Mouse (Mus musculus) gonadal fat pad, adult 2 months (tissue): Measurements from ENCODE around the gene Arhgef7. TPM values are rescaled to one million over a fixed set of nuclear protein-coding genes. Genes with fewer than 3 reads are reported as not detected.

Source experiments
- DNase-seq: peaks from one replicate; pipeline ENCODE4 v3.0.0-alpha.2; 2012; ENCODE audit warnings: low read depth
- polyA plus RNA-seq: library from polyadenylated mRNA; depleted of rRNA; stranded (reverse); fragments of >200 nt; gene quantifications from 2 replicates; pipeline ENCODE4 v1.2.3, GENCODE M21; 2012

The Arhgef7 gene
- polyA plus RNA-seq, 1 experiment: 24.5 TPM

DNA sequence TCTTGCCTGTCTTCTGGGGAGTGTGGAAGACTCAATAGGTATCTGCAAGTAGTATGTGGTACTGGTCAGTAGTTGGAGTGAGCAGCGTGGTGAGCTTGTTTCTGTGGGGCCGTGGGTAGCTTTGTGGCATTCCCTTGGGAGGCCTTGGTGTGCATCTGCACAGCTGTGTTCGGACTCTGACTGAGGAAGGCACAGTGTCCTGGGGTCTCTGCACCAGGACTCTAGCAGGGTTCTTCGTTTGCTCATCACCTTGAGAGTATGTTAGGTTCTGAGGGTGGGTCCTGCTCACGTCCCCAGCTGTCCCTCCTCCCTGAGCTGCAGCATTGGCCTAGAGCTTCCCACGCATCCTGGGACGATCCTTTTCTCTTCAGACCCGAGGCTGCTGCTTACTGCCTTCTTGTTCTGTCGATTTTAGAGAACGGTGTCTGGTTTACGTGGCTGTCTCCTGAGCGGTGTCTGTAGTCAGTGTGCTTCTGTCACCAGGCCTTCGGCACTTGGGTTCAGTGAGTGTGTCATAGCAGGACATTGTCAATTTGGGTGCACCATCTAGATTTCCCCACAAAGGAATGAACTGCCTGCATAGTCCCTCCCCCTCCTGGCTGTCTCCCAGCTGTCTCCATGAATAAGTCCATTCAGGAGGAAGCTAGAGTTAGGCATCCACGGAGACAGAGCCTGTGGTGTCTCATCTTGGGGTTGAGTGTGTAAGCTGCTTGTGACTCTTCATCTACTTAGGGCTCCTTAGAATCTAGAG lies 70.4 kb downstream of the Arhgef7 start:
- no peak for DNase-seq

DNA sequence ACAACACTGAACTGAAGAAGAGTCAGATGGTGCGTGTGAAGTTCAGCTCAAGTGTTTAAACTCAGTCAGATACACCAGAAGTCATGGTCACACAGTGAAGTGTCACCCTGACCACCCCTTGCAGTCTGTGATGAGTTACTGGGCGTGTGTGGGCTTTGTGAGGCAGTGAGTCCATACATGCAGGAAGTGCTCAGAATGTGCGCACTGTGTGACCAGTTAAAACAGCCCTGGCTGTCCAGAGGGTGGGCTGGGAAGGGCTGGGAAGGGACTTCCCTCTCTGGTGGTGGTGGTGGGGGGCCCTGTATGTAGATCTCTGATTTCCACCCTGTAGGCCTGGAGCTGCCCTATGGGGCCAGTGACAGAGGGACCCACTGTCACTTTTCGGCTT lies 71.0 kb downstream of the Arhgef7 start:
- no peak for DNase-seq

DNA sequence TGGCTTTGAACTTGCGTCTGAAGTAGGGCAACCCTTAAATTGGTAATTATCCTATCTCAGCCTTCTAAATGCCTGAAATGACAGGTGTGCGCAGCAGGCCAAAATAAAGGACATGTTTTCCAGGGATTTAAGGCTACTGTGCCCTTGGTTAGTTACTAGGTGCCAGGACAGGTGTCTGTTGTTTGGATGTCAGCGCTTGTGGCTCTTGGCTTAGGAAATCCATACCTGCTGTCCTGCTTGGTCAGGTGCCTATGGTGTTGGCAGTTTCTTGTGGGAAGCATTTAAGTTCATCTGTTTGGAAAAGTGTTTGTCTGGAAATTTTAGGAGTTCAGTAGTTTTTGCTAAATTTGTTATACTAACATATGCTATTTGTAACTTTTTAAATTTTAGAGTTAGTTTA lies 71.6 kb downstream of the Arhgef7 start:
- no peak for DNase-seq

DNA sequence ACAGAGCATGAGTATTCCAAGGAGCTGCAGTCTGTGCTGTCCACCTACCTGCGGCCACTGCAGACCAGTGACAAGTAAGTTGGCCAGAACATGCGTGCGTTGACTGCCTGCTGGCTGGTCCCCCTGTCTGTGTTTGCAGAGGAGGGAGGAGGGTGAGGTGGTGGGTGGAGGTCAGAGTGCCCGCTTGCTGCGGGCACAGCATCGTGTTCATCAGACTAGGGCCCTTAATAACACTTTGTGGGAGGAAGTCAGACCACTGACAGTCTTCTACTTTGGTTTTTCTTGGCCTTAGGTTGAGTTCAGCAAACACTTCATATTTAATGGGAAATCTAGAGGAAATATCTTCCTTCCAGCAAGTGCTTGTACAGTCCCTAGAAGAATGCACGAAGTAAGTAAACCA lies 73.0 kb downstream of the Arhgef7 start:
- DNase-seq: no peak

DNA sequence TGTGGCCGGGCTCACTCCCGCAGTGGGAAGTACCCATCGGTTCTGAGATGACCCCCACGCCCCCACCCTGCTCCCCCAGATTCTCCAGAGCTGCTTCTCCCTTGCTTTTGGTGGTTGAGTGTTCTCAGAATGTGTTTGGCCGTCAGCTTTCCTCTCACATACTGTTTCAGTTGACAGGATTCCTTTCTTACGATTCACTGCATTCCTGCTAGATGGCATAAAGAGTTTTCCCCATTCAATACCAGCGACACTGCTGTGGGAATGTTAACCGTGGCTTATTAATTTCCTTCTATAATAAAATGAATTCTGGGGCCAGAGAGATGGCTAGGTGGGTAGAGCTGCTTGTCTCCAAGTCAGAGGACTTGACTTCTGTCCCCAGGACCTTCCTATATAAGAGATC lies 74.0 kb downstream of the Arhgef7 start:
- DNase-seq: no peak

DNA sequence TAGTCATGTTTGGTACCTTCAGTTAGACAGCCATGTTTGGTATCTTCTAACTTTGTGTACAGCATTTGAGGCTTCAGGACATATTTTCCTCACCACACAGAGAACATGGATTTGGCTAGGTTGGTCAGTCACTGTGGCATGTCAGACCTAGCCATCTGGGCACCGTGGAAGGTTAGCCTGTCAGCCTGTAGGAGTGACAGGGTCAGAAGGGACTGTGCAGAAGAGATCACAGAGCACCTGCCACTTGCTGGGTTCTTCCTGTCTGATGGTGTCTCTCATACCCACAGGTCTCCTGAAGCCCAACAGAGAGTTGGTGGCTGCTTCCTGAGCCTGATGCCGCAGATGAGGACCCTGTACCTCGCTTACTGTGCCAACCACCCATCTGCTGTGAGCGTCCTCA lies 77.4 kb downstream of the Arhgef7 start:
- DNase-seq: no peak

DNA sequence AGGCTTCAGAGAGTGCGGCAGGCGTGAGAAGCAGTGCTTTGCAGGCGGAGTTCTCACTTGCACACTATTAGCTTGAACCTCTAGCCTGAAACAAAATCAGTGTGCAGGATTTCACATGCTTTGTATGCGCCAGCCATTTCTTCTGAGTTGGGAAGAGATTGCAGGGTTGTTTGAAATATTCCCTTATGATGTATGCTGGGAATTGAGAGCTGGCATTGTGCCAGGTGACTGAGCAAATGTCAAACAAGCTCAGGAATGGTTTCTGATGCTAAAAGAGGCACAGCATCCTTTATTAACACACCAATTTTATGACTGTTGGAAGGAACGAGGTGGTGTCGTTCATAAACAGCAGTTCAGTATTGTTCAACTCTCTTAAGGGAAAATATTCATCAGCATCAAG lies 78.7 kb downstream of the Arhgef7 start:
- DNase-seq: no peak

DNA sequence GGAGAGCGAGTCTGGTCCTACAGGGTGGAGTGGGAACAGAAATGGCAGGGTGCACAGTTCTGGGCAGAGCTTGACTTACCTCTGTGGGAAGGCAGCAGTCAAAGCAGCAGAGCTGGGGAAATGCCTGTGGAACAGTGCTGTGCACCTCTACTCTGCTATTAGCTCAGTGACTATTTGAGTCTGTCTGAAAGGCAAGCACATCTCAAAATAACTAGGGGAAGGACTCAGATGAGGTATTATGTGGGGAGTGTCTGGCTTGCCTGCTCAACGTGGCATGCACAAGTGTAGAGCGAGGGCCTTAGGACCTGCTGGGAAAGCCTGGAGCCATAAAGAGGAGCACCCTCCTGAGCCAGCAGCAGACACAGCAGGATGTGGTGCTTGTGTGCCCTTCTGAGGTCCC lies 79.8 kb downstream of the Arhgef7 start:
- no peak for DNase-seq

DNA sequence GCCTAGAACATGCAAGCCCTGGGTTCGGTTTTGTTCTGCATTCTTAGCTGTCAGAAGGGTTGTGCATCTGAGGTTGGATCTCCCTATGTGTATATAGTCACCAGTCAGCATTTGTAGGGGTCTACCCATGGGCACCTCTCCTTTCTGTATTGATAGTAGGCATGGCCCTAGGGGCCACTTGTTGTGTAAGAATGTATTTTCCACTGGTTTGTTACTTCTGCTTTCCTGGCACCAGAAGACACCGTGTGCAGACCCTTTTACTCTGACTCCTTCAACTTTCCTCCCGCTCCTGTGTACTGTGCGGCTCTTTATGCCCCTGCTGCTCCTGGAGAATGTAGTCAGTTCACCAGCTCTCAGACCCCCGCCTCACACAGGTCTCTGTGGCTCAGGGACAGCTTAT lies 80.5 kb downstream of the Arhgef7 start:
- no peak for DNase-seq

DNA sequence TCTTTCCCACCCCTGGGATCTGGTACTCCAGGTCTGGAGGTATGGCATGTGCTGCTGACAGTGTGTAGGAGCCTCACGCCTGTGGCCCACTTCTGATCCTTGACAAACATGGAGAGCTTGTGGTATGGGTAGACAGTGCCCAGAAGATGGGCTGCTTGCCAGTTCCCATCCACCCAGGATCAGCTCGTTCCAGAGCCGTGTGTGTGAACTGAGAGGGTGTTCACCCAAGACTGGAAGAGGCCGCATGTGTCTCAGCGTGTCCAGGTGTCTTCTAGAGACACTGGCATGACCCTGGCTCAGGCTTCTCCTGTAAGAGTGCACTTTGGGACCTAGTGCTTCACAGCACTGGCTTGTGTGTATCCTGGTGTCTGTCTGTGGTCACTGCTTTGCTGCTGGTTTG lies 82.9 kb downstream of the Arhgef7 start:
- DNase-seq: no peak

DNA sequence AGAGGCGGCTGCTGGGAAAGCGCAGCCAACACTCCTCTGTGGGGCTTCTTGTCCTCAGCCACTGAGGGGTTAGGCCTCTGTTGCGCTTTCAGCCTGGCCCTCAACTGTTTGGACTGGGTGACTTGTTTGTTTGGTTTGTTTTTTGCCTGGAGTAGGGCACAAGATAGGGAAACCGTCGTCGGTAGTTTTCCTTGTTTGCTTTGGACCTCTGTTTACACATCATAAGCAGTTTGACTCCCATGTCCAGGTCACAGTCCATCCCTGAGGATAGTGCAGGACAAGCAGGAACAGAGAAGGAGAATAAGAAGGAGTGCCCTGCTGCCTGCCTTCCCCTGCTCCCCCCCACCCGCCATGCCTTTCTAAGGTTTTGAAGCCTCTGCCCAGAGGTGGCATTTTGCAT lies 86.3 kb downstream of the Arhgef7 start:
- no peak for DNase-seq

DNA sequence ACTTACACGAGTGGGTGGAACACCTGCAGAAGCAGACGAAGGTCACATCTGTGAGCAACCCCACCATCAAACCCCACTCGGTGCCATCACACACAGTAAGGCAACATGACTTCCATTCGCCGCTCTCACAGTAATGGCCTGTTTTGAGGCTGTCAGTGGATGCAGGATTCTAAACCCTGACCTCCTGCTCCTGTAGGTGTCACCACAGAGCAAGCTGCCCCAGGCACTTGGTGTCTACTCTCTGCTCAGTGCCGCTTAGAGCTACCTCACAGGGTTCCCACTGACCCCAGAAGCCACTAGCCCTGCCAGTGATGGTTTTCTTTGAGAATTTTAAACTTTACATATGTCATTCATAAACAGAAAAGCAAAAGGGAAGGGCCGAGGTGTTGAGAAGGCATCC lies 87.7 kb downstream of the Arhgef7 start:
- DNase-seq: no peak

DNA sequence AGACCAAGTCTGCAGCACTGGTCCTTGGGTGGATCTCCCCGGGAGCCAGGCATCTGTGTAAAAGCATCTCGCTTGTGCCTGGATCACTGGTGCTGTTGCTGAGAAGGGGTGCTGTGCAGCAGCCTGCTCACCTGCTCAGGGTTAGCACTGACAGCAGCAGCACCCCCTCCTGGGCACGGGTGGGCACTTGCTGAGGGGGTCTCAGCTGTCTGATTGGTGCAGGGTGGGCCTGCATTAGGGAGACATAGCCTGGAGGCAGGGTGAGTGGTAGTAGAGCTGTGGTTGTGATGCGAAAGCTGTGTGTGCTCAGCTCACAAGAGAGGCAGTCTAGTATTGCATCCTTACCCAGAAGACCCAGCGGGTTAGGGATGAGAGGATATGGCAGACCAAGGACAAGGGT lies 92.6 kb downstream of the Arhgef7 start:
- DNase-seq: no peak

DNA sequence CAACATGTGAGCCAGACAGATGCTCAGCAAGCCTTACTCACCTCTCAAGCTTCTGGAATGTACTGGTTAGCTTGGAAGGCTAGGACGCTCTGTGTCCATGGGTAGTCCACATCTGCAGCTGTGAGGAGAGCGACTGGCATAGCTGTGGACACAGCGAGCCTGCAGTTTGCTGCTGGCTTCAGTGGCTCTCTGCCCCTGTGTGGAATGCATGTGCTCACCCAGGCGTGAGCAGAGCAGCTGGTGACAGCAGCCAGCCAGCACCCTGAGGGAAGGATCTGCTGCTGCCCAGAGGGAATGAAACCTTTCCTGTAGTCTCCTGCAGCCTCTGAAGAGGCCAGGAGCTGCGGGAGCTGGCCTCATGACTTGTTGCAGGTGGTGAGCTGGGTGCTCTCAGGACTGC lies 93.0 kb downstream of the Arhgef7 start:
- no peak for DNase-seq

DNA sequence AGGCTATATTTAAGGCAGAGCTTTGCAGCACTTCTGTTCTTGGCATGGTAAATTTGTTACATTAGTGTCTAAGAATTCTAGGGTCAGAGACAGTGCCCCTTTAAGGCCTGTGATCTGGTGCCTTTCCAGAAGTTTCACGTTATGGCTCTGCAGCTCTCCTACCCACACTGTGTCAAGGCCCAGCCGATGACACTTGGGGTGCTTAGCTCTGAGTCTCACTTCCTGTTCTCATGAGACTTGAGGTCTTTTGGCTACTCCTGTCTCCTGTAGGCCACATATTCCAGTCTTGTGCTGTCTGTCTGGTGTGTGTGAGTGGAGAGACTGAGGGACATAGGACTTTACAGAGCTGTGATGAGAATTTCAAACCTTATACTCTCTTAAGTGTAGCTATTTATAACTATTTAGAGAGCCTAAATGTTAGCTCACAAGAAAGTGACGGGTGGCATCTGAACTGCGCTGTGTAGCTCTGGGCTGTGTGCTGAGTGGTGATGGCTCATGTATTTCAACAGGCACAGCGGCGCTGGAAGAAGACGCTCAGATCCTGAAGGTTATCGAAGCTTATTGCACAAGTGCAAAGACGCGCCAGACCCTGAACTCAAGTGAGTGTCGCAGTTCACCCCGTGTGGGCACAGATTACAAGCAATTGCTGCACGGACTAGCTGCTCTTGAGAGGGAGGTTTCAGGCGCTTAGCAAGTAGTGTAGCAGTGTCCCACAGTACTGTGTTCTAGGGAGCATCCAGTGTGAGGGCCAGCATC lies 94.1 kb downstream of the Arhgef7 start:
- no peak for DNase-seq

DNA sequence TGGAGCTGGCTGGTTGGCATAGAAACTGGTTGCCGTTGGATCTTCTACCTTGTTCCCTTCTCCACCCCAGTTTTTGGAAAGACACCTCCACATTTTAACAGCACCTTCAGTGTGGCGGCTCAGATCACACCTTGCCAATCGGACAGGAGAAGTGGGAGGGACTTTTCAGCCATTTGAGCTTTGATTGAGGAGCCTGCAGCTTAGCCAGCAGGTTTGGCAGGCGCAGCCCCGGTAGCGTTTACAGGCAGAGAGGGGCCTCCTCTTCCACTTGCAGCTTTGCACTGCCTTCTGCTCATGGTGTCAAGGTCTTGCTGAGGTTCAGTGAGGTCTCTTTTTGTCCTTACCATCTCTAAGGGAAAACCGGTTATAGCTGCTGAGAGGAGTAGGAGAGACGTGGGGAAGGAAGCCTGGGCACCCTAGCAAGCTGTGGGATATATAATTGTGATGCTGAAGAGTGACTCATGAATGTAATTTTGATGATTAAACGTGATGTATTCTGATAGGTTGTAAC lies 95.1 kb downstream of the Arhgef7 start:
- DNase-seq: no peak

DNA sequence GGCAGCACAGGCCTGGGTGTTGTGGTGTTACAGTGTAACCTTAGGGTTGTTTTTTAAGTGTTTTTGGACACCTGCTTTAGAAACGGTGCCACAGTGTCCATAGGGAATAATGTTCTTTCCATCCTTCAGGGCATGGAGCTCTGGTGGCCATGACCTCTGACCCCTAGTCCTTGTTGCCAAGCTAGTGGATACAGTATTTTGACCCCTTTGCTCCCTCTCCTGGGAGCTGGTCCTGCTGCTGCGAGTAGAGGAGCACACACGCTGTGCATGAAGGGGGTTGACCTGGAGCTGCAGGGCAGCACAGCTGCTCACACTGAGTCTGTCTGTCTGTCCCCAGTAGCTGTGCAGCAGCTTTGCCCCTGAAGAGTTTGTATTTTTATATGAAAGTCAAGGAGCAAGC lies 98.2 kb downstream of the Arhgef7 start:
- DNase-seq: no peak

DNA sequence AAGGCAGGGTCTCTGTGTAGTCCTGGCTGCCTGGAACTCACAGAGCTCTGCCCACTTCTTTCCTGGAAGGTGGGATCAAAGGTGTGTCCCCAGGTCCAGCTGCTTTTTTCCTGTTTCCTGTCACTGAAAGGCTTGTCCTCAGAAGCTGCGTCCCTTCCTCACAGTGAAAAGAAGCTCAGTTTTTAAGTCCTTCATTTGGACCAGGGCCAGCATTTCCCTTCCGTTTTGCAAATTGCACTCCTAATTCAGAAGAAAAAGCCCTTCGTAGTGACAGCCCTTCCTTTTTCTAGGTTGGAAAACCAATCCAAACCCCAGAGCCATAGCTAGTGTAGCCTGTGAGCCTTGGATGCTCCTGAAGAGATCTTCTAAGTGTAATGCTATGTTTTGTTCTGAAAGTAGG lies 99.8 kb downstream of the Arhgef7 start:
- DNase-seq: no peak

DNA sequence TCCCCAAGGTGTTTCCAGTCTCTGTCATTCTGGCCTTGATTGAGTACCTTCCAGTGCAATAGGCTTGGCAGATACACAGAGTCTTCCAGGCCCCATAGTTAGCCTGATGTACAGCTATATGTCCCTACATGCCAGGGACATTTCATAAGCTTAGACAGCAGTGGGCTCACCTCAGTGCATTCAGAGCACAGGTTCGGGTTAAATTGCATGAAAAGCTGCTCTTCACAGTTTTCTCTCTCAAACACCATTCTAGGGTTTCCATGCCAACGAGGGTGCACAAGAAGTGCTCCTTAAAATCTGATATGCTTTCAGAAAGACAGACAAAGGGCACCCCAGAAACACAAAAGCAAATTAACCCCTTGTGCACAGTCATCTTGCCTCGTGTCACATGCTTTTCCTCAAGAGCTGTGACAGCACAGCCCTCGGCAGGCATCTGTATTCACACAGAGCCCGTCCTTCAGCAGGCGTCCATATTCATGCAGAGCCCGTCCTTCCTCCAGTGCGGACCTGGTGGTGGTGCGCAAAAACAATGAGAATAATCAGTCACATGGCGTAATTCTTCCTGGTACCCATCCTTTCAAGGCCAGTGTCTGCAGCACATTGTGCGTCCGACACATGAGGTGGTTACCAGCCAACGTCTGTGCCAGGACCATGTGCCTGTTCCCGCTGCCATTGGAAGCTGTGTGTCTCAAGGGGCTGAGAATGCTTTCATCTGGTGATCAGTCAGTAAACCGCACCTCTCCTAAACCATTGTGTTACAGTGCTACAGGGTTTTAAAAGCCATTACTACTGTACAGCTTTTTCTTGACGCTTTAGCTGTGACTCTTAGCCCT lies 102.9 kb downstream of the Arhgef7 start:
- DNase-seq: no peak

DNA sequence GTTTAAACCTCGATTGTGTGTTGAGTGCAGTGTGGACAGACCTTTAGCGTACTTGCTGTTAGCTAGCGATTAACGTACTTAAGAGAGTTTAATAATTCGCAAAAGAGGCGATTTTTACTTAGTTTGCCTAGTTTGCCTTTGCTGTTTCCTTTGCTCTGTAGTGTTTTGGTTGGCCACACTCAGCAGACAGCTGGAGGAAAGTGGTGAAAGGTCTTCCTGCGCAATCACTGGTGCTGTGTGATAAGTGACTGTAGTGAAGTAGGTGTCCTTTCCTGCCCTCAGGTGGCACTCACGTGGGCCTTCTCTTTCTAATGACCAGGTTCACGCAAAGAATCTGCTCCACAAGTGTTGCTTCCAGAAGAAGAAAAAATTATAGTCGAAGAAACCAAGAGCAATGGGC lies 103.7 kb downstream of the Arhgef7 start:
- no peak for DNase-seq

DNA sequence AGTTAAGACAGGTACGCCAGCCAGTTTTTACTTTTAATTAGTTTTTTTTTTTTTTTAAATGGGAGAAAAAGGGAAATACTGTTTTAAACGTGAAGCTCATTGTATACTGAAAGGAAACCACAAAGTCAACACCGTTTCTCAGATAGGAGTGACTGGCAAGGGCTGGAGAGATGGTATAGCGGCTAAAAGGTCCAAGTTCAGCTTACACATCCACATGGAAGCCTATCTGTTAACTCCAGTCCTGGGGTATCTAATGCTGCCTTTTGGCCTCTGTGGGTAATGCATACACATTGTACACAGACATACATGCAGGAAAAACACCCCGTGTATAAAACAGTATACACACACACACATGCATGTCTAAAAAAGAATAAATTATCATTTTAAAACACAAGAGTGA lies 104.4 kb downstream of the Arhgef7 start:
- no peak for DNase-seq

DNA sequence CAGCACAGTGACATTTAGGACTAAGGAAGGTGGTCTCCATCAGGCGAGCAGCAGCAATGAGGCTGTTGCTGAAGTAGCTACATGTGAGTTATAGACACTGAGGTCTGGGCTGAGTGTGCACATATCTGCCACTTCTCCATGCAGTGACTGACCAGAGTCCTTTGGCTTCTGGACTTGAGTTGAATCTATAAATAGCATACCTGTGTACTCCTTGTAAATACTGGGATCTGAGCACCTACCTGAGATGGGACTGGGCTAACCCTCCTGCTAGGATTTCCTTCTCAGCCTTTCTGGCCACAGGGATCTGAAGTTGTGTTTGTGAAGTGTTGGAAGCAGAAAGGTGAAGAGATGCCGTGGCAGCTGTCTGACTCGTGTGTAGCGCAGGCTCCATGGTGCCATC lies 105.6 kb downstream of the Arhgef7 start:
- no peak for DNase-seq

DNA sequence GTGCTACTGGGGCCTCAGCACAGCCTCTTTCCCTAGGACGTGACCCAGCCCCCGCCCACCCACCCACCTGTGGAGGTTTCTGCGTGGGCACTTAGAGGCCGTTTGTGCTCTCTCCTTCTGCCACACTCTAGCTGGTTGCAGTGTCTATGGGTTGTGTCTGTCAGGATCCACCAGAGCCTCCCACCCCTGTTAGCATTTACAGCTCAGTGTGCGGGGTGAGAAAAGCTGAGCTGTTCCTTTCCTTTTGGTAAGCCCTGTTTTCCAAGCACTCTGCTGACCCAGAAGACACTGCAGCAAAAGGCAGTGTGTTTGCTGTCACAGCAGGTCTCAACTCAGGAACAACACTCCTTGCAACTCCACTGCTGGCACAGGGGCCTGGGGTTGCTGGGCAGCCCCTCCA lies 106.7 kb downstream of the Arhgef7 start:
- DNase-seq: no peak
